Mouse (Mus musculus) gastrocnemius, postnatal 25 days (tissue): ENCODE results near the gene Dop1a. TPM values are rescaled to one million over a fixed set of nuclear protein-coding genes. Genes with fewer than 3 reads are reported as not detected.

ENCODE experiments used
- DNase-seq: peaks from one replicate; pipeline ENCODE4 v3.0.0; 2022
- long read RNA-seq, 2 experiments: library from polyadenylated mRNA; stranded (forward); transcript quantifications; one replicate each; pipeline ENCODE4 v2.0.0; 2021
- total RNA-seq, 2 experiments: library from RNA; stranded (reverse); gene quantifications; 1 replicate in 1 of 2; 2 replicates in 1 of 2; pipeline ENCODE4 v1.2.3; 2021

The Dop1a gene
- total RNA-seq, result 1 to 10 TPM; 9.0 to 9.7 TPM
- long read RNA-seq, experiment 1, partial matches to known transcripts, result 0 of 2 reads
- long read RNA-seq, experiment 1, other reads (novel, unspliced or antisense), result 1 of 2 reads
- long read RNA-seq, experiment 2, result 0 reads

- peak; percentile 93 for DNase-seq
Measured at GRCm38 (mm10) chr9:86466990-86467870, at the start of gene Dop1a. Gene Dop1a, plus strand, starts transcription at chr9:86467154.

- no peak for DNase-seq
Measured at GRCm38 (mm10) chr9:86417971-86418370, 49.0 kb upstream of the Dop1a start.

DNA sequence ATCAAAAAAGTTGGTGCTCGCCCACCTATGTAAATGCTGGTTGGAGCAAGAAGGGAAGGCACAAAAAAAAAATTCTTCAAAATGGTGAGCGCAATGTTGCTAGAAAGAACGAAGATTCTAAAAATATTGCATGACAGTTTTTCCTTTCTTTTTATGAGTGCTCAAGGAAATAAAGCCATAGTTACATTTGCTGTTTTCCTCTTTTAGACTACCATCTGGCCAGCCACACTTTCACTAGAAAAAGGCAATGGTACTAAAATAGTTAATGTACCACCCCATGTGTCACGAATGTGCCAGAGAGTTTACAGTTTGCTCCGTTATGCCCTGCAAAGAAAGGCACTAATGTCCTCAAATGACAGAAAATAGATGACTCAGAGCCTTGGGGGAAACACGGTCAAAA is 47.6 kb upstream of the Dop1a start:
- DNase-seq, result no peak

DNA sequence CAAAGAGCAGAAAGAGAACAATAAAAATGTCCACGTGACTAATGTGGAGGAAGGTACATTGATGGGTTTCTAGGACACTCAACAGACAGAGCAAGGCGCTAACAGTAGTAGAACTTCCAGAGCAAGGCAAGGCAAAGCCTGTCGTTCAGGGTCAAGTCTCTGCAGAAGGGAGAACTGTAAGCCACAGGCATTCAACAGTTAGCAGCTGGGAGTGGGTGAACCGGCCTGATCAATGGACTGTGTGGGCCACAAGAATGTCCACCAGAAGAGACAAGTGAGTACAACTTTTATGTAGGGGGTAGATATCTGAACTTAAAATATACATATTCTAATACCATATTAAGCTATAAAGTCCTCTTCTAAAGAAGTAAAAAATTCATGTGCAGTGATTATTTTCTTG is 43.6 kb upstream of the Dop1a start:
- no peak for DNase-seq

DNA sequence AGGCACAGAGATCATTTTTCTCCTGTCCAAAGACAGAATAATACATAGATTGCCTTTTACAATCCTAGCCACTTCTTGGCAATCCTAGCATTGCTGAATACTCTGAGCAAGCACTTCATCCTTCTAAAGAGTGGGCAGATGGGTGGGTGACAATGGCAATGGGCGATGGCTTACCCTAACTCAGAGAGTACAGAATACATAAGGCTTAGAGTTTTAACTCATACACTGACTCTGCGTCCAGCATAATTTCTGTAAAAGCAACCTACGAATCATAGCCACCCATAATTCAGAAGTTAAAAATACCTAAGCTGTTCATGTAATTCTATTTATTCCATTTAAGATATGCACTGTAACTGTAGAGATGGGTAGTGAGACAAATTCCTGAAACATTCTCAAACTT is 31.4 kb upstream of the Dop1a start:
- no peak for DNase-seq

DNA sequence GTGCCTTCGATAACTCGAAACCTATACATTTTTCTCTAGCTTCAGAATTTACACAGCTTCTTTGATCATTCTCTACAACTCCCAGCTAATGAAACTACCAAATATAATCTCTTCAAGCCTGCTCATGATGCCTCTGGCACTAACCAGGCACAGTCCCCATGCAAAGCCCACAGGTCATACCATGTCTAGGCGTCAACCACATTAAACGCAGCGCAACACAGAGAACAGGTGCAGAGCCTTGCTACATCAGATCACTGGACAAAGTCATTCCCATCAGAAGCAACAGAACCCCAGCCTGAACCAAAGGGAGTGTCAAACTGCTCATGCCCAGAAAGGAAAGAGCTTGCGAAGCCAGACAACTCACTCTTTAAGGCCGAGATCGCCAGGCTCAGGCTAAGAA is 30.3 kb upstream of the Dop1a start:
- no peak for DNase-seq

GRCm38 (mm10) chr9:86438337-86439009 is 28.5 kb upstream of the Dop1a start:
- no peak for DNase-seq

DNA sequence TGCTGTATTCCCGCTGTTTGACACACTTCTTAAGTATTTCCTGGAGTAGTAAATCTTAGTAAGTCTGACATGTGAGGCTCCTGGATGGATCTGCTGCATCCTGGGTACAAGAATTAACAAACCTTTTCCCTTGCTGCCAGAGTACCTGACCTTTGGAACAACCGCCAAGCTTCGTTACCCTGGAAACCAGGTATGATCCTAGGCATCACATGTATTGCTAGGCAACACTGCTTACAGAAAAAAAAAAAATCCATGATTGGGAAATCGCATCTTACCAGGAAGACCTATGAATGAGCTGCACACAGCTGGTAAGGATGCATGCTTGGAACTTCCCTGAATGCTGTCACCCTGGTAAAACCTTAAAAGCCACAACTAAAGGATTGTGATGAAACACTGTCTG is 24.7 kb upstream of the Dop1a start:
- DNase-seq, result no peak

DNA sequence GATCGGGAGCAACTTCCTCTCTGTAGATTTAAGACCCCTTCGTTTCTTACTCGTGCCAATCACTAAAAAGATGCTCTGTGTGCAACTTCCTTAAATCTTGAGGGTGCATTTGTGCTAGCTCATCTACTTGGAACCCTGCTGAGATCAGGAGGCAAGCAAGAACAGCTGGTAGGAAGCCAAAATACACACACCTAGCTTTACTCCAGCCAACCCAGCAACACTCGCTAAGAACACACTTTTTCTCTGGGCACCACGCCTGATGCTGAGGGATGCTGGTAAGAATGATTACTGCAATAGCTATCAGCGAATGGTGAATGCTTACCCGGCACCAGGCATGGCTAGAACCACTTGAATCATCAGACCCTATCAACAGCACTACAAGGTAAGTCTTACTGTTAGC is 20.1 kb upstream of the Dop1a start:
- no peak for DNase-seq

- no peak for DNase-seq
Measured at GRCm38 (mm10) chr9:86447431-86447830, 19.5 kb upstream of the Dop1a start.

GRCm38 (mm10) chr9:86449581-86449980 is 17.4 kb upstream of the Dop1a start:
- DNase-seq, result peak; percentile 31

- DNase-seq, result no peak
Measured at GRCm38 (mm10) chr9:86451094-86451493, 15.9 kb upstream of the Dop1a start.

DNA sequence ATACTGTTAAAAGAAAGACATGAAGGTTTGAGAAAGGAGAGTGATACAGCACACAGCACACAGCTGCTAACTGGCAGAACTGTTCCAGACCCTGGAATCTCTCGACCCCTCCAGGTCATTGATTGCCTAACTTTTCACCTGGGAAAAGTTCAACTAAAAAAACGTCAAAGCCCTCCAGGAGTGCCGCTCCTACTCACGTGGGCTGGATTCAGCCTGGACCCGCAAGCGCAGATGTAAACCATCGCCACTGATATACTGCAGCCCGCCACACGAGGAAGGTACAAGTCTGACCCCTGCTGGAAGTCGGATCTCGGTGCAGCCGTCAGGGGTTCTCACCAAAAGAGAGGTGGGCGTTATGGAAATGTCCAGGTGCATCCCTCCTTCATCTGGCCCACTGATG is 15.3 kb upstream of the Dop1a start:
- no peak for DNase-seq

- no peak for DNase-seq
Measured at GRCm38 (mm10) chr9:86453626-86454025, 13.3 kb upstream of the Dop1a start.

DNA sequence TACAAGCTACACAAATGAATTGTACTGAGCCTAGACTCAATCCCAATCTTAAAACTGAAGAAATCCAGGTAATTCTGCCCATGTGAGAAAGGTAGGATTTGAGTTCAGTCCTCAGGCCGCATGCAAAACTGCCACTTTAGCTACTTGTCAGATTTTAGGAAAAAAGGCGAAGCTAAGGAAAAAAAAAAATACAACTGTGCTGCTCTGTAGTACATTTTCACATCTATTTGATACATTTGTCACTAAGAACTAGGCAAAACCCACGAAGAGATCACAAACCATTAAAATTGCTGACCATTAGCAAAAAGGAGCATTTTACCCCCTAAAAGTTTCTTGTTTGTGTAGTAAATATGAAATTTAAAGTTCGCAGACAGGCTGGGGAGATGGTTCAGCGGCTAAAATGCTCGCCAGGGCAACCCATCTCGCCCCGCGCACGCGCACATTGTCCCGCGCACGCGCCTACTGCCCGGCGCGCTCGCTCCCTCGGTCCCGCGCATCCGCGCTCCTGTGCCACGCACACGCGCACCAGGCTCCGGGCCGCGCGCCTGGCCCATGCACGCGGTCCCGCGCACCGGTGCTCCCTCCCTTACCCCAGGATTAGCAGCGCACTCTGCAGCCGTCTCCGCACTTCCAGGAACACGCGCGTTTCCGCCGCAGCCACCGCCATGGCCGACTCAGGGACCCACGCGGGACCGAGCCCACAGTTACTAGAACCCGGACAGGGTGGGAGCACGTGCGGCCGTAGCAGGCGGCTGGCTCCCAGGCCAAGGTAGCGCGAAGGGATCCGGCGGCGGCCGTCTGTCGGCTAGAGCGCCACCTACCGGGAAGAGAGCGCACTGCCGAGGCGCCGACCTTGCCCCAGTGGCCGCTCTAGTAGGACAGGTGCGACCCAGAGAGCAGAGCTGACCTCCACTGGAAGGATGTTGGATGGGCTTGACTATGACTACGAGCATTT is 2.5 kb upstream of the Dop1a start, which contains the start of gene Ube2cbp:
Gene Ube2cbp (minus strand): TSS at position 800 of the 955 bp plus-strand sequence.
- DNase-seq, result peak; percentile 80

- no peak for DNase-seq
Measured at GRCm38 (mm10) chr9:86475956-86476355, 9.0 kb downstream of the Dop1a start.

DNA sequence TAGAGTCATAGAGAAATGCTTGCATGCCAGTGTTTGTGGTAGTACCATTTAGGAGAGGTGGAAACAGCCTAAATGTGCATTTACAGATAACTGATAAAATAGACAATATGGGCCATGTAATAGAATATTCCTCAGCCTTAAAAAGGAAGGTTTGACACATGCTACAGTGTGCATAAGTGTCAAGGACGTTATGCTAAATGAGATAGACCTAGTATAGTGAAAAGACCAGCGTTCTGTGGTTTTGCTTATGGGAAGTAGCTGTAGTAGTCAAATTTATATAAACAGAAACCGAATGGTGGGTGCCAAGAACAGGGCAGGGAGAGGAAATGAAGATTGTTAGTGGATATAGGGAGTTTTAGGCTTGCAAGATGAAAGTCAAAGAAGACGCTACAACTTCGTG is 9.8 kb downstream of the Dop1a start:
- no peak for DNase-seq

DNA sequence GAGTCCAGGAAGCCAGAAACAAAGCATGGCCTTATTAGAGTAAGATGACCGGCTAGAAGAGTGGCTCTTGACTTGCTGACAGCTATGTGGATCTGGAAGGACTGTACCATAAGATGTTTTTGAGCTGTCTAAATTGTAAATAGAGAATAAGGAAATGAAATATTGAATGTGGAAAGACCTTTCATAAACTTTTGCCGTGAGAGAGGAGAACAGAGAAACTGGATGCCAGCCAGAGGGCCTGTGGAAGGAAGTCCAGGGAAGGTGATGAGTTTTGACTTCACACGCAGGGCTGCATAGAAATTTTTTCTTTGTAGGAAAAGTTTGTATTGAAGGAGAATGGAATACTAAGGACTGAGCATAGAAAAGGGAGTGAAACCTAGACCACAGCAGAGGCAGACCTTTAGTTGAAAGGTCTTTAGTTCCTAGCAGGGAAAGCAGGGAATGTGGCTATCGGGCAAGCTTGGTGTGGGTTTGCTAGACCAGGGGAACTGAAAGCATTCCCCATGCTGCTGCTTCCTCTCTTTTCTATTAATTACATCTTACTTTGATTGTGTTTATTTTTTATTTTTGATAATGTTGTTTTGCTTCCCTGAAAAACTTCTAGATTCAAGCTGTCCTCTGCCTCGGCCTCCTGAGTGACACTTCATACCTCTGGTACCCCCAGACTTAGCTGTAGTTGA is 11.6 kb downstream of the Dop1a start:
- no peak for DNase-seq

GRCm38 (mm10) chr9:86482236-86482635 is 15.3 kb downstream of the Dop1a start:
- DNase-seq, result no peak

GRCm38 (mm10) chr9:86491740-86492139 is 24.8 kb downstream of the Dop1a start:
- DNase-seq, result no peak

DNA sequence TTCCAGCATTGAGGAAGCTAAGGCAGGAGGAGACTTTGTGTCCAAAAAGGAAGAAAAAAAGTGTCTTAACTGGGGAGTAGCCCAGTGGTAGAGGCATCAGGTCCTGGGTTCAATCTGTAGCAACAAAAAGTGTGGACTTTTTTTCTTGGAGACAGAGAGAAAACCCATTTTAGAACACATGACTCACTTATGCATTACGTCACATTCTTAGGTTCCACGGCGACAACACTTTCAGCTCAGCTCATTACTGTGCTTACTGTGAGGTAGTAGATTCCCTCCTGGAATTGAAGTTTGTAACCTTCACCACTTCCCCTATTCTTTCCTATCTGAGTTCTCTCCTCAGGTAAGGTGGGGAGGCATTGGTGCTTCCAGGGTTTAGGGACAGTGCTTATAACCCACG is 29.3 kb downstream of the Dop1a start:
- no peak for DNase-seq

DNA sequence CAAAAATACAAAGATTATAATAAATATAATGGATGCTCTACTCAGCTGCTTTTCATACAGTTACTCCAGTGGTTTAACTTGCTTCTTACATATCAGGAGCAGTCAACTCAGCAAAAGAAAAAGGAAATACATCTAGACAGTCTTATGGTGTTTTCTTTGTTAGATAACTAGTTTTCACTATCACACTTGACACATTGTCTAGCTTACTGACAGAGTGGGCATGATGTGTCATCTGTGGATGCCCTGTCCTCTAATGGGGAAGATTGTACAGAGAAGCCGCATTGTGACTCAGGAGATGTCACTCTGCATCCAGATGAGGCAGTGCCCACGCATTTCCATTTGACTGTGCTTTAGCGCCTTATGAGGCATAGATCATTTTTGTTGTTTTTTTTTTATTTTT is 32.1 kb downstream of the Dop1a start:
- no peak for DNase-seq
